Mouse (Mus musculus) CH12.LX (cell line): ENCODE data around the gene Slc9a3r1. TPM values are rescaled to one million over a fixed set of nuclear protein-coding genes. Genes with fewer than 3 reads are reported as not detected.

Experiments used
- DNase-seq: peaks from one replicate; pipeline ENCODE4 v3.0.0-alpha.2; 2013; ENCODE audit errors: extremely low read depth
- H3K27ac ChIP-seq: 2 replicates; pipeline ENCODE4 v1.5.1; 2012; ENCODE audit warnings: low read depth, mild to moderate bottlenecking, control low read depth, moderate library complexity; ENCODE audit not compliant: insufficient read depth
- H3K27me3 ChIP-seq: replicated peaks from 2 replicates; pipeline ENCODE3; 2012; ENCODE audit warnings: inconsistent platforms
- H3K36me3 ChIP-seq, 2 experiments: replicated peaks in 1 of 2; 2 replicates each; pipeline versions ENCODE3 to v1.6.1; 2012; ENCODE audit warnings: inconsistent platforms in 1 of 2, low read length in 1 of 2, mild to moderate bottlenecking in 1 of 2, mixed read lengths in 1 of 2, moderate library complexity in 1 of 2; ENCODE audit not compliant: control insufficient read depth in 1 of 2, insufficient read depth in 1 of 2
- H3K4me1 ChIP-seq, 2 experiments: 2 replicates each; pipeline ENCODE4 v1.6.1; 2012; ENCODE audit warnings: inconsistent platforms in 1 of 2, moderate library complexity in 1 of 2; ENCODE audit not compliant: insufficient read depth in 2 of 2, control insufficient read depth in 1 of 2
- H3K4me2 ChIP-seq: 2 replicates; pipeline ENCODE4 v1.6.1; 2012; ENCODE audit warnings: low read depth, mild to moderate bottlenecking, control low read depth; ENCODE audit not compliant: poor library complexity, insufficient read depth, severe bottlenecking
- H3K4me3 ChIP-seq, 3 experiments: fragments of 150-350 bp in 1 of 3; sonication (generic) in 1 of 3; replicated peaks in 1 of 3; 2 replicates each; pipeline versions ENCODE3 to v1.5.1; 2011 to 2012; ENCODE audit warnings: low read depth in 2 of 3, low read length in 2 of 3, mild to moderate bottlenecking in 2 of 3, moderate library complexity in 2 of 3, control low read depth in 1 of 3, improper control_type of control experiment in 1 of 3, inconsistent platforms in 1 of 3, mixed read lengths in 1 of 3; ENCODE audit not compliant: poor library complexity in 1 of 3
- H3K79me2 ChIP-seq: replicated peaks from 2 replicates; pipeline ENCODE4 v1.6.1; 2012; ENCODE audit warnings: mild to moderate bottlenecking, moderate library complexity; ENCODE audit not compliant: control insufficient read depth, poor library complexity, insufficient read depth, severe bottlenecking; ENCODE audit errors: extremely low read depth
- H3K9ac ChIP-seq: 2 replicates; pipeline ENCODE4 v1.6.1; 2012; ENCODE audit warnings: low read depth, mild to moderate bottlenecking, control low read depth, moderate library complexity; ENCODE audit not compliant: insufficient read depth
- H3K9me3 ChIP-seq: replicated peaks from 2 replicates; pipeline ENCODE3; 2012; ENCODE audit warnings: low read length, inconsistent platforms, mixed read lengths
- CHD1 ChIP-seq: IDR thresholded peaks from 2 replicates; pipeline ENCODE4 v1.6.1; 2012; ENCODE audit warnings: low read depth, low read length, improper control_type of control experiment, inconsistent platforms
- ELF1 ChIP-seq: IDR thresholded peaks from 2 replicates; pipeline ENCODE4 v1.6.1; 2014; ENCODE audit warnings: low read depth, mild to moderate bottlenecking, inconsistent platforms, low read length, improper control_type of control experiment
- EP300 ChIP-seq: IDR thresholded peaks from 2 replicates; pipeline ENCODE4 v1.6.1; 2011; ENCODE audit warnings: low read length, improper control_type of control experiment
- IRF4 ChIP-seq: IDR thresholded peaks from 2 replicates; pipeline ENCODE4 v1.6.1; 2014; ENCODE audit warnings: low read depth, mild to moderate bottlenecking, inconsistent platforms, low read length, improper control_type of control experiment
- JUN ChIP-seq: IDR thresholded peaks from 2 replicates; pipeline ENCODE4 v1.6.1; 2011; ENCODE audit warnings: low read depth, mild to moderate bottlenecking, low read length, improper control_type of control experiment, moderate library complexity; ENCODE audit not compliant: insufficient read depth
- KAT2A ChIP-seq: IDR thresholded peaks from 2 replicates; pipeline ENCODE4 v1.6.1; 2012; ENCODE audit warnings: low read length, improper control_type of control experiment, inconsistent platforms; ENCODE audit not compliant: insufficient replicate concordance
- MAX ChIP-seq: IDR thresholded peaks from 2 replicates; pipeline ENCODE4 v1.6.1; 2011; ENCODE audit warnings: low read length, improper control_type of control experiment
- NELFE ChIP-seq: IDR thresholded peaks from 2 replicates; pipeline ENCODE4 v1.6.1; 2011; ENCODE audit warnings: low read depth, low read length, improper control_type of control experiment
- NRF1 ChIP-seq: IDR thresholded peaks from 2 replicates; pipeline ENCODE4 v1.6.1; 2014; ENCODE audit warnings: low read depth, mild to moderate bottlenecking, inconsistent platforms, low read length, improper control_type of control experiment, moderate library complexity
- POLR2AphosphoS2 ChIP-seq: IDR thresholded peaks from 2 replicates; pipeline ENCODE4 v1.6.1; 2011; ENCODE audit warnings: low read depth, low read length, improper control_type of control experiment
- RCOR1 ChIP-seq: conservative IDR thresholded peaks from 2 replicates; pipeline ENCODE4 v1.6.1; 2012; ENCODE audit warnings: low read depth, mild to moderate bottlenecking, inconsistent platforms, low read length, improper control_type of control experiment
- SIN3A ChIP-seq: IDR thresholded peaks from 2 replicates; pipeline ENCODE4 v1.6.1; 2012; ENCODE audit warnings: low read length, improper control_type of control experiment, inconsistent platforms
- TCF12 ChIP-seq: IDR thresholded peaks from 2 replicates; pipeline ENCODE4 v1.6.1; 2014; ENCODE audit warnings: low read depth, mild to moderate bottlenecking, inconsistent platforms, low read length, improper control_type of control experiment
- UBTF ChIP-seq: IDR thresholded peaks from 2 replicates; pipeline ENCODE4 v1.6.1; 2012; ENCODE audit warnings: low read depth, mild to moderate bottlenecking, inconsistent platforms, low read length, improper control_type of control experiment, moderate library complexity
- USF1 ChIP-seq: IDR thresholded peaks from 2 replicates; pipeline ENCODE4 v1.6.1; 2014; ENCODE audit warnings: low read depth, mild to moderate bottlenecking, inconsistent platforms, low read length, improper control_type of control experiment
- ZNF384 ChIP-seq: IDR thresholded peaks from 2 replicates; pipeline ENCODE4 v1.6.1; 2012; ENCODE audit warnings: low read depth, low read length, improper control_type of control experiment, inconsistent platforms
- dilution Hi-C: fragments of 300-500 bp; cut with MboI; formaldehyde crosslinking; loops from 2 replicates; pipeline ENCODE4 v1.14.3; 2020; ENCODE audit warnings: low sequenced_read_pairs; ENCODE audit not compliant: extremely low pct_unique_long_range_greater_than_20kb, extremely low pct_ligation_motif_present
- in situ Hi-C: fragments of 300-500 bp; cut with MboI; formaldehyde crosslinking; loops from 3 replicates; pipeline ENCODE4 v1.14.3; 2019; ENCODE audit warnings: low sequenced_read_pairs, low pct_ligation_motif_present, low pct_unique_long_range_greater_than_20kb, mixed read lengths
- polyA plus RNA-seq: library from polyadenylated mRNA; unstranded; fragments of >175 nt; gene quantifications from 2 replicates; pipeline ENCODE4 v1.2.1, GENCODE M21; 2012; ENCODE audit warnings: low read depth; ENCODE audit not compliant: insufficient read length
- total RNA-seq, 2 experiments: library from RNA; depleted of rRNA; stranded (reverse); fragments of 300-350 nt in 1 of 2; fragments of >200 nt in 1 of 2; gene quantifications; 2 replicates each; pipeline ENCODE4 v1.2.3; 2012 to 2014

Gene Slc9a3r1
- total and polyA plus RNA-seq, 3 experiments = 51.9 to 69.0 (median 63.7) TPM

DNA sequence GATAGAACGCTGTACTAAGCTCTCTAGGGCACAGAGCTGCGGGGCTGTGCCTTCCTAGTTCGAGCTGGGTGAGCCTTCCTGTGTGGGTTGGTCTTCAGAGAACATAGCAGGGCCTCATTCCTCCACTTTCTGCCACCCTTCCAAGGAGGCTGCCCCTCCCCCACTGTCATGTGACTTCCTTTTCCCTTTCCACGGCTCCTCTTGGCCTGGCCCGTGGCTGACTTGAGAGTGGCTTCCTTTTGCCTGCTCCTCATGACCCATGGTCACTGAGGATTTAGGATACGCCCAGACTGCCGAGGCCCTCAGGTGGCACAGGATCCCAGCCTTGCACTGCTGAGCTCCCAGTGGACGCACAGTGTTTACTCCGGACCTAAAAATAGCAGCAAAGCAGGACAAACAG lies 29.0 kb downstream of the Slc9a3r1 start:
- Histone ChIP-seq H3K27me3 (no peaks in the 10 kb centered on the region), H3K4me3 (no peak overlapping the region), H3K9me3 (no peaks in the 10 kb centered on the region), H3K79me2 (no peaks in the 10 kb centered on the region; the same call in 1 of the 2 replicates), H3K4me1 (peaks cover 12 to 29% of the 10 kb centered on the region in 2 experiments), H3K27ac (no peak overlapping the region), H3K4me2 (no peak overlapping the region), H3K36me3 (peaks cover 18 to 63% of the 10 kb centered on the region in 2 experiments), H3K9ac (no peak overlapping the region)
- dilution Hi-C loops (no loop called here), in situ Hi-C loops (loop anchor here (5.0 kb wide), 1 partner anchor 55 kb away; no protein-coding TSS in a partner anchor)
- no peak for TF ChIP-seq NELFE
- TF ChIP-seq USF1 = peak; percentile 39; the same call in 1 of the 2 replicates
- no peak for DNase-seq

DNA sequence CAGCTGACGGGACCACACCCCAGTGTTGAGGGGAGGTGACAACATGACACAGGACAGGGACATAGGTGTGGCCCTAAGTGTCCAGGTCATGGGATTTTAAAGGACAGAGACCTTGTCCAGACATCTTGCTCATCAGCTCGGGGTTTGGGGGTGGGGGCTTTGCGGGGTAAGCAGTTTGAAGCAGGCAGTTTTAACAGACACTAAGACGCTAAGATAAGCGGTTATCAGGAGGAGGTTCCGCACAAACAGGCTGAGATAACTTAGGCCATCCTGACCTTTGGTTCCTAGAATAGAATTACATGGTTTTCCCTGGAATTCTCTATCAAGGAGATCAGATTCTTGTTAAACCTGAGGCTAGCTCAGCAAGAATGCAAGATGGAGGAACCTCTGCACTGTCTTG lies 31.6 kb downstream of the Slc9a3r1 start:
- Histone ChIP-seq H3K4me2 (no peak overlapping the region), H3K36me3 (peaks cover 16 to 73% of the 10 kb centered on the region in 2 experiments), H3K9me3 (no peaks in the 10 kb centered on the region), H3K27ac (no peak overlapping the region), H3K4me3 (no peak overlapping the region), H3K79me2 (no peaks in the 10 kb centered on the region), H3K9ac (no peak overlapping the region), H3K4me1 (peaks cover 2 to 9% of the 10 kb centered on the region in 2 experiments; a peak in 2 of 4 replicates), H3K27me3 (no peaks in the 10 kb centered on the region)
- TF ChIP-seq ZNF384 = no peak
- no peak for TF ChIP-seq JUN
- TF ChIP-seq SIN3A = no peak
- TF ChIP-seq MAX = no peak
- in situ Hi-C loops = loop anchor here (5.0 kb wide), 2 partner anchors 32 to 53 kb away; partner anchors contain the start of gene Slc9a3r1
- dilution Hi-C loops = no loop called here
- no peak for DNase-seq

DNA sequence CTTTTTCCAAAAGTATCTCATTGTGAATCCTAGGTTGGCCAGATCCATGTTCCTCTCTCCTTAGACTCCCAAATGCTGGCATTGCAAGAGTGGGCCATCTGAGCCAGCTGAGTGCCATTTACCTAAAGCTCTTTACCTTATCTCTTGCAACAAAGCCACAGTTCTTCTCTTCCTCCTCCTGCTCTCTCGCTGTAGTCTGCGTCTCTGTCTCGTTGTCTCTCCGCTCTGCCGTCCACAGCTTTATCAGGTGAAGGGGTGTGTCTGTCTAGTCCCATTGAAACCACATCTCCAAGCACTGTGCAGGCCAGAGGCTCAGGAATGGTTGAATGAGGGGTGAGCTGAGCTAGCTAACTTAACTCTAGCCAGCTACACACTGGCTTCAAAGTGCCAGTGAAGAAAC lies 32.8 kb downstream of the Slc9a3r1 start:
- no peak for DNase-seq
- Histone ChIP-seq H3K27me3 (no peaks in the 10 kb centered on the region), H3K79me2 (no peaks in the 10 kb centered on the region), H3K27ac (no peak overlapping the region), H3K9ac (no peak overlapping the region), H3K4me3 (no peak overlapping the region), H3K36me3 (peaks cover 26 to 77% of the 10 kb centered on the region in 2 experiments), H3K4me2 (no peak overlapping the region), H3K4me1 (peaks cover 2 to 6% of the 10 kb centered on the region in 2 experiments; a peak in 2 of 4 replicates), H3K9me3 (no peaks in the 10 kb centered on the region)
- in situ Hi-C loops (loop anchor here (5.0 kb wide), 1 partner anchor 34 kb away; the partner anchor contains the start of gene Slc9a3r1), dilution Hi-C loops (no loop called here)
- TF ChIP-seq EP300 (no peak), ELF1 (no peak), CHD1 (no peak), NRF1 (no peak), MAX (no peak), TCF12 (no peak), KAT2A (no peak), UBTF (no peak), POLR2AphosphoS2 (no peak), RCOR1 (no peak), USF1 (no peak), IRF4 (no peak)
